Mouse (Mus musculus): ENCODE measurements around the gene Gnpnat1. TPM values are rescaled to one million over a fixed set of nuclear protein-coding genes. Genes with fewer than 3 reads are reported as not detected.
"Not testable (repeated sequence)": the region's sequence is repeated elsewhere in the genome, so short reads cannot be mapped to it uniquely, and the experiment has no call there.

The Gnpnat1 gene
- 64.4 and 86.3 TPM in 2 replicates for polyA plus RNA-seq (2015; fragmentation: Nextera tagmentation; extraction: Ambion mirVana)

- not testable (repeated sequence) for DNase-seq; ATAC-seq; H3K9ac ChIP-seq (replicated peaks); H3K9me3 ChIP-seq (ENCODE audit: low read length); H3K27ac ChIP-seq (ENCODE audit: low read depth); H3K4me1 ChIP-seq (ENCODE audit: insufficient read depth); H3K4me3 ChIP-seq (ENCODE audit: low read depth, low read length); H3K27me3 ChIP-seq (ENCODE audit: insufficient read depth, low read length); H3K36me3 ChIP-seq (replicated peaks; ENCODE audit: insufficient read depth, low read length); H3K4me2 ChIP-seq (ENCODE audit: low read depth, low read length)
- WGBS (ENCODE audit: insufficient replicate concordance), result 70% methylated on average over 1 of the region's 3 CpGs
Measured at GRCm38 (mm10) chr14:45404813-45405212, at the start of gene Gnpnat1. TSS of gene Gnpnat1 (minus strand) at chr14:45404913.

- Histone ChIP-seq H3K27ac (ENCODE audit: low read depth) (peak overlapping the region; percentile 31), H3K27me3 (ENCODE audit: insufficient read depth, low read length) (no peaks in the 10 kb centered on the region), H3K4me2 (ENCODE audit: low read depth, low read length) (no peak overlapping the region), H3K9me3 (ENCODE audit: low read length) (no peaks in the 10 kb centered on the region), H3K4me3 (ENCODE audit: low read depth, low read length) (no peak overlapping the region), H3K9ac (replicated peaks) (no peak overlapping the region), H3K36me3 (replicated peaks; ENCODE audit: insufficient read depth, low read length) (no peaks in the 10 kb centered on the region), H3K4me1 (ENCODE audit: insufficient read depth) (peaks cover 19% of the 10 kb centered on the region)
- 67% methylated on average over 5 of the region's 5 CpGs for WGBS (ENCODE audit: insufficient replicate concordance)
- DNase-seq, result no peak
- no peak for ATAC-seq
- TF ChIP-seq EP300 (IDR thresholded peaks at IDR 0.05; ENCODE audit: low read depth) (no peak), CTCF (IDR thresholded peaks at IDR 0.05; ENCODE audit: low read depth) (no peak)
Measured at GRCm38 (mm10) chr14:45453538-45454233, 49.0 kb upstream of the Gnpnat1 start.

DNA sequence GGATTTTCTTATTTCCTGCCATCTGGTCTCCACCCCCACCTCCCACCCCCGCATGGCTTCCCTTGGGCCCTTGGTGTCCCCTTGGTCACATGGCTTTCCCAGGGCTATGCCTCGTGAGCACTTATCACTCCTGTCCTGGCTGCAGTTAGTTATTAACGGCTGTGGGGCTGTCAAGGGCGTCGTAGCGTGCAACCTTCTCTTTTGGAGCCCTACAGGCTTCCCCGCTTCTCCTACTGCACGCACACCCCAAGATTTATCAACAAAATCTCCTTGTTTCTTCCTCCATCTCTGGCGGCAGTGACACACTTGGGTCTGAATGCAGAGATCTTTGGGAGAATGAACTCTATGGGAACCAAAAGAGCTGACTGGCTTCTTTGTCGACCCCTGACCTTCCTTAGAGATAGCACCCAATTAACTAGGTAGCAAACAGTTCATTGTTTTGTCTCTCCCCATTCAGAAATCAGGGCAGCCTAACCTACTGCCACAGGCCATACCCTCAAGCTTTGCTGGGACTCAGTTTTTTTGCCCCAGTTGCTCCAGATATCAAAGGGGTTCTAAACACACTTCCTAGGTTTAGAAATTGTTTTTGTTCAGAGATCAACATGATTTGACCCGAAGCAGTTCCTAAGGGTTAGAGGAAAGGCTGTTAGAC lies 48.3 kb upstream of the Gnpnat1 start:
- no peak overlapping the region; the same call in 1 of the 2 replicates for H3K4me2 ChIP-seq (ENCODE audit: low read depth, low read length)
- peak overlapping the region; percentile 31 for H3K27ac ChIP-seq (ENCODE audit: low read depth)
- H3K36me3 ChIP-seq (replicated peaks; ENCODE audit: insufficient read depth, low read length), result no peaks in the 10 kb centered on the region
- TF ChIP-seq EP300 (IDR thresholded peaks at IDR 0.05; ENCODE audit: low read depth) (no peak), CTCF (IDR thresholded peaks at IDR 0.05; ENCODE audit: low read depth) (no peak)
- DNase-seq, result peak; percentile 33
- 18% methylated on average over 11 of the region's 11 CpGs for WGBS (ENCODE audit: insufficient replicate concordance)
- H3K9me3 ChIP-seq (ENCODE audit: low read length), result no peaks in the 10 kb centered on the region
- peak; percentile 75 for ATAC-seq
- no peak overlapping the region for H3K9ac ChIP-seq (replicated peaks)
- no peak overlapping the region for H3K4me3 ChIP-seq (ENCODE audit: low read depth, low read length)
- H3K27me3 ChIP-seq (ENCODE audit: insufficient read depth, low read length), result no peaks in the 10 kb centered on the region
- H3K4me1 ChIP-seq (ENCODE audit: insufficient read depth), result peaks cover 19% of the 10 kb centered on the region

- no peak overlapping the region for H3K9ac ChIP-seq (replicated peaks)
- peaks cover 19% of the 10 kb centered on the region for H3K4me1 ChIP-seq (ENCODE audit: insufficient read depth)
- no peaks in the 10 kb centered on the region for H3K36me3 ChIP-seq (replicated peaks; ENCODE audit: insufficient read depth, low read length)
- peak overlapping the region; percentile 62 for H3K27ac ChIP-seq (ENCODE audit: low read depth)
- 54% methylated on average over 4 of the region's 4 CpGs for WGBS (ENCODE audit: insufficient replicate concordance)
- no peak for TF ChIP-seq EP300 (IDR thresholded peaks at IDR 0.05; ENCODE audit: low read depth)
- no peak for TF ChIP-seq CTCF (IDR thresholded peaks at IDR 0.05; ENCODE audit: low read depth)
- no peaks in the 10 kb centered on the region for H3K27me3 ChIP-seq (ENCODE audit: insufficient read depth, low read length)
- DNase-seq, result no peak
- ATAC-seq, result no peak
- H3K4me2 ChIP-seq (ENCODE audit: low read depth, low read length), result no peak overlapping the region
- no peaks in the 10 kb centered on the region for H3K9me3 ChIP-seq (ENCODE audit: low read length)
- H3K4me3 ChIP-seq (ENCODE audit: low read depth, low read length), result no peak overlapping the region
Measured at GRCm38 (mm10) chr14:45452148-45452547, 47.4 kb upstream of the Gnpnat1 start.

- Histone ChIP-seq H3K9ac (replicated peaks) (no peak overlapping the region), H3K27ac (ENCODE audit: low read depth) (no peak overlapping the region), H3K4me2 (ENCODE audit: low read depth, low read length) (no peak overlapping the region), H3K4me3 (ENCODE audit: low read depth, low read length) (no peak overlapping the region), H3K9me3 (ENCODE audit: low read length) (no peaks in the 10 kb centered on the region), H3K4me1 (ENCODE audit: insufficient read depth) (peaks cover 19% of the 10 kb centered on the region), H3K36me3 (replicated peaks; ENCODE audit: insufficient read depth, low read length) (no peaks in the 10 kb centered on the region), H3K27me3 (ENCODE audit: insufficient read depth, low read length) (no peaks in the 10 kb centered on the region)
- ATAC-seq (no peak), DNase-seq (no peak)
- TF ChIP-seq EP300 (IDR thresholded peaks at IDR 0.05; ENCODE audit: low read depth) (no peak), CTCF (IDR thresholded peaks at IDR 0.05; ENCODE audit: low read depth) (no peak)
- 22% methylated on average over 2 of the region's 2 CpGs for WGBS (ENCODE audit: insufficient replicate concordance)
Measured at GRCm38 (mm10) chr14:45451090-45451489, 46.4 kb upstream of the Gnpnat1 start.

DNA sequence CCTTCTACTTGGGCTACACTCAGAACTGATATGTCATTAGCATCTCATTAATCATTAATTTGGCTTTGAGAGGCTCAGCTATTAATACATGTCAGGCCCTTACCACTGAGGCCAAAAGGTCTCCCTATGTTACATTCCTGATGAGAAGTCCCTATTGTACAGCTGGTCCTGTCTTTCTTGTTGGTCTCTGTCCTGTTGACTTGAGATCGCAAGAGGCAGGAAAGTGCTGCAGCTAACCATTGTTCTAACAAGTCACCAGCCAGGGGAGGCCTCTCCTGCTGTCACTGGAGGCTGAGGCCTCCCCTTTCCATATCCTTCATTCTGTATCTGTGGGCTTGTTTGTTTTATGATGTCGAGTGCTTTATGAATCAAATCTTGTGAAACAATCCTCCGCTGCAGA lies 42.1 kb upstream of the Gnpnat1 start:
- H3K27ac ChIP-seq (ENCODE audit: low read depth), result no peak overlapping the region
- ATAC-seq (no peak), DNase-seq (no peak)
- H3K9ac ChIP-seq (replicated peaks), result no peak overlapping the region
- no peaks in the 10 kb centered on the region for H3K4me1 ChIP-seq (ENCODE audit: insufficient read depth)
- H3K4me3 ChIP-seq (ENCODE audit: low read depth, low read length), result no peak overlapping the region
- H3K36me3 ChIP-seq (replicated peaks; ENCODE audit: insufficient read depth, low read length), result no peaks in the 10 kb centered on the region
- H3K27me3 ChIP-seq (ENCODE audit: insufficient read depth, low read length), result no peaks in the 10 kb centered on the region
- no peak overlapping the region for H3K4me2 ChIP-seq (ENCODE audit: low read depth, low read length)
- TF ChIP-seq CTCF (IDR thresholded peaks at IDR 0.05; ENCODE audit: low read depth), result no peak
- no peak for TF ChIP-seq EP300 (IDR thresholded peaks at IDR 0.05; ENCODE audit: low read depth)
- no peaks in the 10 kb centered on the region for H3K9me3 ChIP-seq (ENCODE audit: low read length)
- WGBS (ENCODE audit: insufficient replicate concordance), result 64% methylated on average over 3 of the region's 3 CpGs

Data from liver, postnatal 0 days (tissue).